28 mouse cellular contexts compared by ENCODE assay signal in genomic region chr11:23489955-23490354, GRCm38 (mm10). TPM values are rescaled to one million over a fixed set of nuclear protein-coding genes. Genes with fewer than 3 reads are reported as not detected.
"Had no signal": no experiment of that assay in that cellular context is flagged by ENCODE, and none has a peak within 500 bp of the region (broad histone marks: within the 10 kb centered on the region; RNA-seq: fewer than 3 reads in every experiment).

No protein-coding gene starts in this region.

- H3K9ac ChIP-seq: liver, embryonic 15.5 days; liver, postnatal 0 days; lung, embryonic 15.5 days; midbrain, embryonic 13.5 days; midbrain, embryonic 15.5 days; neural tube, embryonic 13.5 days; neural tube, embryonic 15.5 days had no signal

- H3K4me1 ChIP-seq: lung, embryonic 15.5 days had no signal

- H3K27me3 ChIP-seq: liver, embryonic 15.5 days; lung, embryonic 15.5 days; midbrain, embryonic 13.5 days; midbrain, embryonic 15.5 days; neural tube, embryonic 13.5 days; neural tube, embryonic 15.5 days had no signal

- DNase-seq: liver, postnatal 0 days; lung, adult 2 months; lung, postnatal 14 days; lung, postnatal 36 days; retina, postnatal 1 day; right cerebral cortex, adult 18-20 months; right cerebral cortex, postnatal 25 days; right cerebral cortex, postnatal 4 days; spleen, adult 18-20 months; thymus, adult 18-20 months; thymus, postnatal 14 days; thymus, postnatal 36 days had no signal

- ATAC-seq: liver, postnatal 0 days; lung, postnatal 0 days; midbrain, embryonic 13.5 days; midbrain, embryonic 15.5 days had no signal

- H3K9me3 ChIP-seq: liver, embryonic 15.5 days; lung, embryonic 15.5 days; midbrain, embryonic 13.5 days; midbrain, embryonic 15.5 days; neural tube, embryonic 13.5 days; neural tube, embryonic 15.5 days had no signal

- H3K4me3 ChIP-seq: liver, embryonic 15.5 days; lung, embryonic 15.5 days; midbrain, embryonic 13.5 days; midbrain, embryonic 15.5 days; neural tube, embryonic 13.5 days; neural tube, embryonic 15.5 days had no signal

- H3K27ac ChIP-seq: liver, embryonic 15.5 days; lung, embryonic 15.5 days; macrophage; midbrain, embryonic 13.5 days; midbrain, embryonic 15.5 days; neural tube, embryonic 13.5 days; neural tube, embryonic 15.5 days had no signal

RNA-seq across cellular contexts. Expression of gene 1700093K21Rik, which starts 31.0 kb away (rescaled TPM):
- total RNA-seq: megakaryocyte, adult 5-6 weeks; midbrain, postnatal 0 days; monocyte, adult 5-6 weeks had no signal
- polyA plus RNA-seq: liver, embryonic 15.5 days; lung, adult 2 months; lung, embryonic 15.5 days; macrophage; neural tube, embryonic 11.5 days; neural tube, embryonic 15.5 days; small intestine, adult 2 months; stomach, embryonic 14.5 days; stomach, embryonic 16.5 days; thymus, postnatal 0 days had no signal
